In the genomic region with DNA sequence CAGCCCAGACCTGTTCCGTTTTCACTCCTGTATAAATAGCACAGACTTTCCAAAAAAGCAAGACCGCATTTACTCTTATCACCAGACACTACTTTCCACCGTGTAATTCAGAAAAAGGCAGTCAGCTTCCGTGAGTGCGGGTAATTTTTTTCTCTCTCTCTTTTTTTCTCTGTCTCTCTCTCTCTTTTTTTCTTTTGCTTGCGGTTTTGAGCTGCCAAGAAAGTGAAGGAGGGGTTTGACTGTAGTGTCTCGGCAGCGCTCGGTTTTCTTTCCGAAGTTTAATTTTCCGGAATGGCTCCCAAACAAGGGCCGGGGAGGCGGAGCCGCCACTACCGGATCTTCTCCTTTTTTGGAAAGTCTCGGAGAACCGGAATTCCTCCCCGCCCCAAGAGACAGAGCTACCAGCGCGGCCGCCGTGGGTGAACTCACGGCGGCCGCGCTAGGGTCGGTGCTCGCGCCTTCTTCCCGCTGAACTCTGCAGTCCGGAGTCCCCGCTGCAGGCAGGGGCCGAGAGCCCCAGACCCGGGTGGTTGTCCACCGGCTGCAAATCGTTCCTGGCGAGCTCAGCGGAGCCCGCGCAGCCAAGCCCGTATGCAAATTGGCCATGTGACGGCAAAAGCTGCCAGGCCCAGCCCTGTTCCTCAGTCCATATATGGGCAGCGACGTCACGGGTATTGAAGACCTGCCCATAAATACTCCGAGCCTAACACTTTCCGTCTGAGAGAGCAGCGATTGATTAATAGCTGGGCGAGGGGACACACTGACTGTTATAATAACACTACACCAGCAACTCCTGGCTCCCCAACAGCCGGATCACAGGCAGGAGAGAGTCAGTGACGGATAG, we compare ENCODE assay signal across 1 mouse cellular context.
TF ChIP-seq lines count a peak whose summit lies in the region.

No protein-coding gene starts in this region.

TF ChIP-seq in CH12.LX, 34 proteins besides CTCF, POLR2A, EP300 and RAD21 (continued from another document):
- TF ChIP-seq MAZ (IDR thresholded peaks at IDR 0.05; ENCODE audit: low read depth, low read length) (peak; percentile 68), HCFC1 (IDR thresholded peaks at IDR 0.05; ENCODE audit: low read depth, low read length) (peak; percentile 40), USF2 (conservative IDR thresholded peaks at IDR 0.05; ENCODE audit: low read depth, low read length) (peak; percentile 75), JUN (IDR thresholded peaks at IDR 0.05; ENCODE audit: insufficient read depth, low read depth, low read length) (no peak; the same call in 1 of the 2 replicates), ETS1 (conservative IDR thresholded peaks at IDR 0.05; ENCODE audit: low read depth, low read length) (peak; percentile 77), MAFK (IDR thresholded peaks at IDR 0.05; ENCODE audit: insufficient replicate concordance, low read length) (0 out of 2 replicates have a peak, but pooled peaks have one; percentile 43), JUND (conservative IDR thresholded peaks at IDR 0.05; ENCODE audit: low read depth, low read length) (0 out of 2 replicates have a peak, but pooled peaks have one; percentile 49), TCF12 (IDR thresholded peaks at IDR 0.05; ENCODE audit: low read depth, low read length) (peak; percentile 14; the same call in 1 of the 2 replicates), ELF1 (IDR thresholded peaks at IDR 0.05; ENCODE audit: low read depth, low read length) (peak; percentile 73), ZC3H11A (IDR thresholded peaks at IDR 0.05; ENCODE audit: low read depth, low read length) (no peak), TBP (conservative IDR thresholded peaks at IDR 0.05; ENCODE audit: low read depth, low read length) (peak; percentile 52; the same call in 1 of the 2 replicates), MXI1 (IDR thresholded peaks at IDR 0.05; ENCODE audit: low read depth, low read length) (peak; percentile 83), SIN3A (IDR thresholded peaks at IDR 0.05; ENCODE audit: low read length) (peak; percentile 83; the same call in 1 of the 2 replicates), ZKSCAN1 (IDR thresholded peaks at IDR 0.05; ENCODE audit: borderline replicate concordance, low read depth, low read length) (no peak), MAX (IDR thresholded peaks at IDR 0.05; ENCODE audit: low read length) (peak; percentile 85), E2F4 (IDR thresholded peaks at IDR 0.05; ENCODE audit: insufficient replicate concordance, low read depth, low read length) (peak; percentile 76; the same call in 1 of the 2 replicates), CHD1 (IDR thresholded peaks at IDR 0.05; ENCODE audit: low read depth, low read length) (0 out of 2 replicates have a peak, but pooled peaks have one; percentile 71), PAX5 (IDR thresholded peaks at IDR 0.05; ENCODE audit: low read length) (no peak), BHLHE40 (IDR thresholded peaks at IDR 0.05; ENCODE audit: low read depth, low read length) (peak; percentile 78), ZMIZ1 (IDR thresholded peaks at IDR 0.05; ENCODE audit: low read depth, low read length) (no peak), NELFE (IDR thresholded peaks at IDR 0.05; ENCODE audit: low read depth, low read length) (peak; percentile 59; the same call in 1 of the 2 replicates), MEF2A (IDR thresholded peaks at IDR 0.05; ENCODE audit: borderline replicate concordance, low read depth, low read length) (peak; percentile 88), SMC3 (IDR thresholded peaks at IDR 0.05; ENCODE audit: low read depth, low read length) (no peak)
TF ChIP-seq in CH12.LX: peak in this region for 23.
